Mouse (Mus musculus) erythroblast, adult 5-6 weeks (primary cell): ENCODE data around the gene Clybl. TPM values are rescaled to one million over a fixed set of nuclear protein-coding genes. Genes with fewer than 3 reads are reported as not detected.

Experiments
- ATAC-seq: replicated peaks from 2 replicates; pipeline ENCODE4 v1.8.0; 2016; ENCODE audit warnings: moderate number of reproducible peaks, mild to moderate bottlenecking, moderate TSS enrichment, inconsistent platforms; ENCODE audit not compliant: poor library complexity, low FRiP score, severe bottlenecking
- total RNA-seq, 2 experiments: library from RNA; stranded (forward) in 1 of 2; stranded (reverse) in 1 of 2; fragments of 150-400 nt in 1 of 2; fragments of 200-764, 138-1000 nt in 1 of 2; gene quantifications; 2 replicates each; pipeline versions ENCODE4 v1.2.3 to v1.2.4; 2015 to 2017; ENCODE audit warnings: low replicate concordance in 2 of 2

Gene Clybl
- total RNA-seq (2015; ENCODE audit: low replicate concordance) (11.1 and 24.4 TPM in 2 replicates), total RNA-seq (2017; ENCODE audit: low replicate concordance) (2.6 and 6.8 TPM in 2 replicates)

GRCm38 (mm10) chr14:122181078-122181814 lies at the start of gene Clybl:
TSS of gene Clybl (plus strand) at chr14:122181704.
- ATAC-seq, result peak; percentile 92

- no peak for ATAC-seq
These were observed 45.1 kb upstream of the Clybl start for GRCm38 (mm10) chr14:122136368-122136928.

- no peak for ATAC-seq
These were observed 44.3 kb upstream of the Clybl start for GRCm38 (mm10) chr14:122137234-122137633.

GRCm38 (mm10) chr14:122140126-122140525 lies 41.4 kb upstream of the Clybl start:
- ATAC-seq, result no peak

GRCm38 (mm10) chr14:122143585-122144269 lies 37.8 kb upstream of the Clybl start:
- no peak for ATAC-seq

- ATAC-seq, result no peak
These were observed 36.1 kb upstream of the Clybl start for GRCm38 (mm10) chr14:122145374-122145773.

GRCm38 (mm10) chr14:122150616-122151015 lies 30.9 kb upstream of the Clybl start:
- ATAC-seq, result no peak

GRCm38 (mm10) chr14:122157738-122158137 lies 23.8 kb upstream of the Clybl start:
- no peak for ATAC-seq

- ATAC-seq, result no peak
These were observed 20.6 kb upstream of the Clybl start for GRCm38 (mm10) chr14:122160916-122161315.

GRCm38 (mm10) chr14:122168912-122169311 lies 12.6 kb upstream of the Clybl start:
- no peak for ATAC-seq

- ATAC-seq, result 0 out of 2 replicates have a peak, but pooled peaks have one; percentile 32
These were observed 11.2 kb upstream of the Clybl start for GRCm38 (mm10) chr14:122170202-122170781.

GRCm38 (mm10) chr14:122171031-122171430 lies 10.5 kb upstream of the Clybl start:
- no peak for ATAC-seq

- ATAC-seq, result no peak
These were observed 5.2 kb upstream of the Clybl start for GRCm38 (mm10) chr14:122176263-122176798.

- ATAC-seq, result no peak
These were observed 2.2 kb upstream of the Clybl start for GRCm38 (mm10) chr14:122179262-122179661.

- ATAC-seq, result peak; percentile 65
These were observed 282 bp downstream of the Clybl start for GRCm38 (mm10) chr14:122181815-122182157.

- 0 out of 2 replicates have a peak, but pooled peaks have one; percentile 13 for ATAC-seq
These were observed 716 bp downstream of the Clybl start for GRCm38 (mm10) chr14:122182220-122182619.

- ATAC-seq, result peak; percentile 64
These were observed 2.5 kb downstream of the Clybl start for GRCm38 (mm10) chr14:122183974-122184373.

GRCm38 (mm10) chr14:122188250-122188649 lies 6.7 kb downstream of the Clybl start:
- no peak for ATAC-seq

GRCm38 (mm10) chr14:122189901-122190300 lies 8.4 kb downstream of the Clybl start:
- no peak for ATAC-seq

GRCm38 (mm10) chr14:122190527-122190926 lies 9.0 kb downstream of the Clybl start:
- ATAC-seq, result peak; percentile 31; the same call in 1 of the 2 replicates
